Mouse (Mus musculus): ENCODE results near the gene Lyrm1. TPM values are rescaled to one million over a fixed set of nuclear protein-coding genes. Genes with fewer than 3 reads are reported as not detected.

Lyrm1 gene
- polyA plus RNA-seq, 1 experiment = 0.49 TPM

DNA sequence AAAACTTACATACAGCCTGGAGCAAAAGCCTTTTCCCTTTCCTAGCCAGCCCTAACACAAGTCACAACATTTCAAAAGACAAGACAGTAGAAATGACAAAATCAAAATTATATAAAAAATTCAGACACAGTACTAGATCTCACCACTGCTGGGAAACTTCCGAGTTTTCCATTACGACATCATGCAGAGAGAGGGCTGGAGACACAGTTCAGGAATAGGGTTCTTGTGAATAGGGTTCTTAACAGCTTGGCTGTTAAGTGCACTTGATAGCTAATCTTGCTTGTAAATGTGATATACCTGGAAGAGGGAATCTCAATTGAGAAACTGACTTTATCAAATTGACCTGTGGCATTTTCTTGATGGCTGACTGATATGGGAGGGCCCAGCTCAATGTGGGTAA is 14.4 kb upstream of the Lyrm1 start:
- WGBS = 82% methylated on average over 2 of the region's 2 CpGs

DNA sequence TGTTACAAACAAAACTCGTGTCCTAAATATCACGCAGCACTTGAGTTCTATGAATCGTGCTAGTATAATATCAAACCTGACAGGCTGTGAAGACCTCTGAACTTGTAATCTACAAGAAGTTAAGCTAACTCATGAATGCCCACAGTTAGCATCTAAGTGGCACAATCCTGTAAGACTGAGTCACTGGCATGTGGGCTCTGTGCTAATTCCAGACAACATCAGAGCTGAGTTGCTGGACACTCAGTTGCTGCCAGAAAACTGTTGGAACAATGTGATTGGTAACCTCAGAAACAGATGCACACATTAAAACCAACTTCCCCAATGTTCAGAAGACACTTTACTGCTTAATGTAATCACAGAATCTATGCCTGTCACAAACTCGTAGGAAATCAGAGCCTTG is 7.8 kb upstream of the Lyrm1 start:
- H3K27me3 ChIP-seq (ENCODE audit: control insufficient read depth, insufficient read depth, low read length) = no peaks in the 10 kb centered on the region
- 92% methylated on average over 4 of the region's 4 CpGs for WGBS
- H3K4me1 ChIP-seq (ENCODE audit: control insufficient read depth, insufficient read depth, insufficient read length) = no peaks in the 10 kb centered on the region
- no peak for TF ChIP-seq CTCF (IDR thresholded peaks at IDR 0.05; ENCODE audit: extremely low read depth, insufficient read depth, insufficient read length, insufficient replicate concordance)
- no peak for TF ChIP-seq POLR2A (IDR thresholded peaks at IDR 0.05; ENCODE audit: low read depth, low read length)
- no peaks in the 10 kb centered on the region; the same call in 1 of the 2 replicates for H3K36me3 ChIP-seq (ENCODE audit: control insufficient read depth, insufficient read depth, low read length)
- no peak for DNase-seq (ENCODE audit: low read depth in 1 of 2, low spot score in 2 of 2)
- no peak overlapping the region for H3K4me3 ChIP-seq (ENCODE audit: extremely low read depth, insufficient read depth, insufficient read length)
- H3K27ac ChIP-seq (ENCODE audit: insufficient read depth, low read length) = no peak overlapping the region

More for the DNA sequence above, 14.4 kb upstream of the Lyrm1 start:
- H3K4me1 ChIP-seq (ENCODE audit: control insufficient read depth, insufficient read depth, insufficient read length) = no peaks in the 10 kb centered on the region
- H3K36me3 ChIP-seq (ENCODE audit: control insufficient read depth, insufficient read depth, low read length) = no peaks in the 10 kb centered on the region
- no peak for DNase-seq (ENCODE audit: low read depth in 1 of 2, low spot score in 2 of 2)
- H3K27ac ChIP-seq (ENCODE audit: insufficient read depth, low read length) = no peak overlapping the region
- no peaks in the 10 kb centered on the region for H3K27me3 ChIP-seq (ENCODE audit: control insufficient read depth, insufficient read depth, low read length)
- H3K4me3 ChIP-seq (ENCODE audit: extremely low read depth, insufficient read depth, insufficient read length) = no peak overlapping the region
- TF ChIP-seq CTCF (IDR thresholded peaks at IDR 0.05; ENCODE audit: extremely low read depth, insufficient read depth, insufficient read length, insufficient replicate concordance) = no peak
- TF ChIP-seq POLR2A (IDR thresholded peaks at IDR 0.05; ENCODE audit: low read depth, low read length) = no peak

DNA sequence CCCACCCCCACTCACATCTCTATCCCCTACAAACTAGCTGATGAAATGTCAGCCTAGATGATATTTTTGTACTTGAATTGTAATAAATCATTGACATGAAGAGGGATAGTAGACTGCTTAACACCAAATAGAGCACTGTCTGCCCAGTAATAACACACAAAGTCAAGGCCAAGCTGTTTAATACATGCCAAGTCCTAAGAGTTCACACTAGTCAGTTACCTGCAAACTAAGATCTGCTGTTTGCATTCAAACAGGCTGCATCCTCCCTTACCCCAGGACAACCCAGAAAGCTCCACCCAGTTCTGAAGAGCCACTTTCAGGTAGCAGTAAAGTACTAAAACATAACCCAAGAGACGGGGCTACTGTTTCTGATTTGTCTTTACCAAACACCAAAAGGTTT is 3.5 kb upstream of the Lyrm1 start:
- no peak overlapping the region for H3K27ac ChIP-seq (ENCODE audit: insufficient read depth, low read length)
- H3K4me3 ChIP-seq (ENCODE audit: extremely low read depth, insufficient read depth, insufficient read length) = no peak overlapping the region
- no peaks in the 10 kb centered on the region for H3K4me1 ChIP-seq (ENCODE audit: control insufficient read depth, insufficient read depth, insufficient read length)
- DNase-seq (ENCODE audit: low read depth in 1 of 2, low spot score in 2 of 2) = no peak
- TF ChIP-seq CTCF (IDR thresholded peaks at IDR 0.05; ENCODE audit: extremely low read depth, insufficient read depth, insufficient read length, insufficient replicate concordance) (no peak), POLR2A (IDR thresholded peaks at IDR 0.05; ENCODE audit: low read depth, low read length) (no peak)
- no peaks in the 10 kb centered on the region for H3K27me3 ChIP-seq (ENCODE audit: control insufficient read depth, insufficient read depth, low read length)
- WGBS = 92% methylated on average over 1 of the region's 1 CpGs
- no peaks in the 10 kb centered on the region; the same call in 1 of the 2 replicates for H3K36me3 ChIP-seq (ENCODE audit: control insufficient read depth, insufficient read depth, low read length)

DNA sequence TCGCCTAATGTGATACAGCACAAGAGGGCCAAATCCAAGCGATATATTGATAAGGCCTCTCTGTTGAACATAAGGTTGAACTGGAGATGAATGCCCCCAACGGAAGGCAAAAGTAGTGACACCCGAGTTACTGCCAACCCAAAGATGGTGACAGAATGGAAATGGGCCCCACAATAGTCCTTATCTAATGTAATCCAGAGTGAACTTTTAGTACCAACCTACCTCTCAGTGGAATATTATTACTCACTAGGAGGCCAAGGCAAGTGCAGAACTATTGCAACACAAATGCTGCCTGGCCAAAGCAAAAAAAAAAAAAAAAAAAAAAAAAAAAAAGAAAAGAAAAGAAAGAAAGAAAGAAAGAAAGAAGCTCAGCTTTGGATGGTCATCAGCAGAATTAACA is 2.9 kb upstream of the Lyrm1 start:
- Histone ChIP-seq H3K27me3 (ENCODE audit: control insufficient read depth, insufficient read depth, low read length) (no peaks in the 10 kb centered on the region), H3K4me3 (ENCODE audit: extremely low read depth, insufficient read depth, insufficient read length) (no peak overlapping the region), H3K36me3 (ENCODE audit: control insufficient read depth, insufficient read depth, low read length) (no peaks in the 10 kb centered on the region), H3K27ac (ENCODE audit: insufficient read depth, low read length) (no peak overlapping the region), H3K4me1 (ENCODE audit: control insufficient read depth, insufficient read depth, insufficient read length) (no peaks in the 10 kb centered on the region)
- DNase-seq (ENCODE audit: low read depth in 1 of 2, low spot score in 2 of 2) = no peak
- TF ChIP-seq CTCF (IDR thresholded peaks at IDR 0.05; ENCODE audit: extremely low read depth, insufficient read depth, insufficient read length, insufficient replicate concordance) = no peak
- TF ChIP-seq POLR2A (IDR thresholded peaks at IDR 0.05; ENCODE audit: low read depth, low read length) = no peak
- 94% methylated on average over 4 of the region's 4 CpGs for WGBS

DNA sequence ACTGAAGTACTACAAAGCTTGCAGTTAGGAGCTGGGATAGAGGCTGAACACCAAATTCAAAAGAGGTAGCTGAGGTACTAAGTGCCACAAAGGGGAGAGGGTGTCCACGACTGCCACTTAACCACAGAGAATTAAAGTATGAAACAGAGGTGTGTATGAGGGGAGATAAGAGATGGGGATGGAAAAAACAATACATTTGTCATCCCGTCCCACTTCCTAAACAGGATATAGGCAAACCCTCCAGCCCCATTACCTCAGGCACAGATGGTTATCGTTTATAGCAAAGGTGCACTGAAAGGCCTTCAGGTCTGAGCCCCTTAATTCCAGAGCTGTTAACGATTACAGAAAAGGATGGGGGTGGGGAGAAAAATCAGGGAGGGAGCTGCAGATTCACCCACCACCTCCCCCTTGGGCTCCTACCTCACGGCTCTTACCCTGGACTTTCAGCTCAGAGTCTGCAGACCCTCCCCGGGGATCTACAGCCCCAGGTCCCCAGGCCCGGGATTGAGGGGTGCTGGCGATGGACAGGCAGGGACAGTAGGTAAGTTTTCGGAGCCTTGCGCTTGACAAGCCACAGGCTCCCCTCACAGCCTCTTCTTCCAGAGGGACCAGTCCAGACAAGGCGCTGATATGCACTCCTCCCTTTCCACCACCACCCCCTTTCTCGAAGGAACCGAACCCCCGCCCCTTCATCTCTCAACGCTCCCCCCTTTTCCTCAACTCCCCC is 680 bp upstream of the Lyrm1 start:
- H3K4me3 ChIP-seq (ENCODE audit: extremely low read depth, insufficient read depth, insufficient read length) = peak overlapping the region; percentile 92
- peak in 1 of 2 experiments; percentile 15 for DNase-seq (ENCODE audit: low read depth in 1 of 2, low spot score in 2 of 2)
- no peaks in the 10 kb centered on the region for H3K36me3 ChIP-seq (ENCODE audit: control insufficient read depth, insufficient read depth, low read length)
- H3K27me3 ChIP-seq (ENCODE audit: control insufficient read depth, insufficient read depth, low read length) = no peaks in the 10 kb centered on the region
- WGBS = 2% methylated on average over 14 of the region's 15 CpGs
- H3K27ac ChIP-seq (ENCODE audit: insufficient read depth, low read length) = no peak overlapping the region
- TF ChIP-seq POLR2A (IDR thresholded peaks at IDR 0.05; ENCODE audit: low read depth, low read length) (no peak), CTCF (IDR thresholded peaks at IDR 0.05; ENCODE audit: extremely low read depth, insufficient read depth, insufficient read length, insufficient replicate concordance) (no peak)
- no peaks in the 10 kb centered on the region for H3K4me1 ChIP-seq (ENCODE audit: control insufficient read depth, insufficient read depth, insufficient read length)

DNA sequence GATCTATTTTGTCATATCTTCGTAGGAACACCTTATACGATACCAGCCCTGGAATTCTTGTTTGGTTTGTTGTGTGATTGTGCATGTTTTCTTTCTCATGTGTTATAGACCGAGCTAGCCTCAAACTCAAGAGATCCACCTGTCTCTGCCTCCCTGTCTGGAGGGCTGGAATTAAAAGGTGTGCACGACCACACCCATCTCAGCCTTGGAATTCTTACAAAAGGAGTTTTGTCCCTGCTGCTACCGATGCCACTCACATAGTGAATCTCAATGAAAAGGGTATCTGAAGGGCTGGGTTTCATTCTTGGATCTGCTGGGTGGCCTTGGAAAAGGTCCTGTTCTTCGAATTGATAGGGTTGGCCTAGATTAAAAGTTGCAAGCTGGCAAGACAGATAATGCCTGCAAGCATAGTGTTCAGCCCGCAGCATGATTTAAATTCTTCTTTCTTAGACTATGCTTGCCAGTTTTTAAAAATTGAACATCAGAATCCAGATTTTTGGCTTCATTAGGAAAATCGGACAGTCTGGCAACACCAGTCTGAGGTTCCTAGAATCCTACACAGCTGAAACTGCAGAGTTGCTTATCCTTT is 2.0 kb downstream of the Lyrm1 start:
- no peak for DNase-seq (ENCODE audit: low read depth in 1 of 2, low spot score in 2 of 2)
- no peak overlapping the region for H3K4me3 ChIP-seq (ENCODE audit: extremely low read depth, insufficient read depth, insufficient read length)
- H3K36me3 ChIP-seq (ENCODE audit: control insufficient read depth, insufficient read depth, low read length) = no peaks in the 10 kb centered on the region
- H3K27me3 ChIP-seq (ENCODE audit: control insufficient read depth, insufficient read depth, low read length) = no peaks in the 10 kb centered on the region
- H3K4me1 ChIP-seq (ENCODE audit: control insufficient read depth, insufficient read depth, insufficient read length) = no peaks in the 10 kb centered on the region
- H3K27ac ChIP-seq (ENCODE audit: insufficient read depth, low read length) = no peak overlapping the region
- TF ChIP-seq POLR2A (IDR thresholded peaks at IDR 0.05; ENCODE audit: low read depth, low read length) (no peak), CTCF (IDR thresholded peaks at IDR 0.05; ENCODE audit: extremely low read depth, insufficient read depth, insufficient read length, insufficient replicate concordance) (no peak)
- WGBS = 92% methylated on average over 8 of the region's 8 CpGs
